Mouse (Mus musculus) limb, embryonic 14.5 days (tissue): ENCODE results near the gene Cbll1. TPM values are rescaled to one million over a fixed set of nuclear protein-coding genes. Genes with fewer than 3 reads are reported as not detected.

Experiments
- ATAC-seq: fragments of 200-750 bp; cut with Nextera tagmentation; 2 replicates; pipeline ENCODE4 v1.8.0; 2017; ENCODE audit warnings: low read depth, moderate number of reproducible peaks, moderate TSS enrichment; ENCODE audit not compliant: low FRiP score
- DNase-seq: peaks from one replicate; pipeline ENCODE4 v3.0.0-alpha.2; 2015; ENCODE audit warnings: low spot score
- H3K27ac ChIP-seq: fragments of 300-500 bp; sonication (generic); replicated peaks from 2 replicates; pipeline ENCODE4 v1.5.1; 2014; ENCODE audit warnings: low read depth, mild to moderate bottlenecking, low read length, moderate library complexity, mixed read lengths
- H3K27me3 ChIP-seq: fragments of 300-500 bp; sonication (generic); 2 replicates; pipeline ENCODE4 v1.6.1; 2014; ENCODE audit warnings: low read length, mixed read lengths; ENCODE audit not compliant: control insufficient read depth, insufficient read depth
- H3K36me3 ChIP-seq: fragments of 300-500 bp; sonication (generic); 2 replicates; pipeline ENCODE4 v1.6.1; 2014; ENCODE audit warnings: mild to moderate bottlenecking, low read length, moderate library complexity, mixed read lengths; ENCODE audit not compliant: control insufficient read depth, insufficient read depth
- H3K4me1 ChIP-seq: fragments of 300-500 bp; sonication (generic); 2 replicates; pipeline ENCODE4 v1.6.1; 2014; ENCODE audit warnings: antibody characterized with exemption, low read length, mixed read lengths; ENCODE audit not compliant: control insufficient read depth, insufficient read depth
- H3K4me2 ChIP-seq: fragments of 300-500 bp; sonication (generic); replicated peaks from 2 replicates; pipeline ENCODE4 v1.6.1; 2014; ENCODE audit warnings: low read depth, mild to moderate bottlenecking, low read length, moderate library complexity; ENCODE audit not compliant: severe bottlenecking
- H3K4me3 ChIP-seq: fragments of 300-500 bp; sonication (generic); replicated peaks from 2 replicates; pipeline ENCODE4 v1.5.1; 2014; ENCODE audit warnings: low read length
- H3K9ac ChIP-seq: fragments of 300-500 bp; sonication (generic); 2 replicates; pipeline ENCODE4 v1.6.1; 2014; ENCODE audit warnings: mild to moderate bottlenecking, low read depth, low read length, moderate library complexity; ENCODE audit not compliant: severe bottlenecking
- H3K9me3 ChIP-seq: fragments of 300-500 bp; sonication (generic); 2 replicates; pipeline ENCODE4 v1.6.1; 2016; ENCODE audit warnings: low read length; ENCODE audit not compliant: control insufficient read depth
- POLR2A ChIP-seq: fragments of 200-500 bp; IDR thresholded peaks from 2 replicates; pipeline ENCODE4 v1.8.0; 2012; ENCODE audit warnings: inconsistent platforms, mild to moderate bottlenecking, moderate library complexity, borderline replicate concordance; ENCODE audit not compliant: insufficient read depth, insufficient read length; ENCODE audit errors: extremely low read depth
- WGBS: fragments of 180-500 bp; shearing (Covaris S2); extraction: QIAGEN DNeasy Blood & Tissue Kit; methylation state at CpG from one replicate; pipeline ENCODE4 v1.1.7; 2014; 5-methylcytosine and 5-hydroxymethylcytosine counted together
- polyA plus RNA-seq, 2 experiments: library from polyadenylated mRNA; depleted of rRNA in 1 of 2; stranded (reverse) in 1 of 2; unstranded in 1 of 2; fragments of >200 nt; fragmentation: Nextera tagmentation in 1 of 2; extraction: Ambion mirVana in 1 of 2; gene quantifications; 2 replicates each; pipeline versions ENCODE4 v1.2.1 to v1.2.3; 2012 to 2014

The Cbll1 gene
- polyA plus RNA-seq (2012; rRNA removed) (11.2 and 12.2 TPM in 2 replicates), polyA plus RNA-seq (2014; fragmentation: Nextera tagmentation; extraction: Ambion mirVana) (16.9 and 19.7 TPM in 2 replicates)

GRCm38 (mm10) chr12:31499314-31500131 is at the start of gene Cbll1:
TSS of gene Cbll1 (minus strand) at chr12:31499616.
- peak; percentile 94 for DNase-seq
- Histone ChIP-seq H3K27ac (peak within 1 kb of the TSS; percentile 71), H3K4me1 (peaks cover 11% of the 10 kb centered on the region), H3K4me2 (peak within 1 kb of the TSS; percentile 73), H3K9ac (peak within 1 kb of the TSS; percentile 76), H3K36me3 (peaks cover under 1% of the 10 kb centered on the region; the same call in 1 of the 2 replicates), H3K27me3 (no peaks in the 10 kb centered on the region), H3K9me3 (no peaks in the 10 kb centered on the region), H3K4me3 (peak within 1 kb of the TSS; percentile 96)
- under 1% methylated on average over 64 of the region's 68 CpGs for WGBS
- TF ChIP-seq POLR2A, result peak; percentile 77; the same call in 1 of the 2 replicates
- ATAC-seq, result peak; percentile 97

GRCm38 (mm10) chr12:31546061-31546460 is 46.6 kb upstream of the Cbll1 start:
- 54% methylated on average over 1 of the region's 1 CpGs for WGBS

GRCm38 (mm10) chr12:31545219-31545618 is 45.8 kb upstream of the Cbll1 start:
- Histone ChIP-seq H3K4me2 (no peak overlapping the region), H3K27me3 (0 out of 2 replicates have a peak, but pooled peaks cover 4% of the 10 kb centered on the region), H3K4me1 (peaks cover 6% of the 10 kb centered on the region; the same call in 1 of the 2 replicates), H3K4me3 (no peak overlapping the region), H3K27ac (no peak overlapping the region), H3K9ac (no peak overlapping the region), H3K9me3 (no peaks in the 10 kb centered on the region), H3K36me3 (no peaks in the 10 kb centered on the region)
- no peak for ATAC-seq
- no peak for TF ChIP-seq POLR2A
- peak; percentile 7 for DNase-seq
- WGBS, result 13% methylated on average over 2 of the region's 2 CpGs

More at GRCm38 (mm10) chr12:31546061-31546460, 46.6 kb upstream of the Cbll1 start:
- TF ChIP-seq POLR2A, result no peak
- no peak overlapping the region for H3K9ac ChIP-seq
- H3K27ac ChIP-seq, result no peak overlapping the region
- no peaks in the 10 kb centered on the region for H3K9me3 ChIP-seq
- peaks cover 6% of the 10 kb centered on the region; the same call in 1 of the 2 replicates for H3K4me1 ChIP-seq
- 0 out of 2 replicates have a peak, but pooled peaks cover 4% of the 10 kb centered on the region for H3K27me3 ChIP-seq
- H3K4me2 ChIP-seq, result no peak overlapping the region
- no peak for DNase-seq
- H3K36me3 ChIP-seq, result no peaks in the 10 kb centered on the region
- no peak for ATAC-seq
- H3K4me3 ChIP-seq, result no peak overlapping the region

GRCm38 (mm10) chr12:31541541-31541940 is 42.1 kb upstream of the Cbll1 start:
- H3K36me3 ChIP-seq, result no peaks in the 10 kb centered on the region
- H3K27me3 ChIP-seq, result 0 out of 2 replicates have a peak, but pooled peaks cover 4% of the 10 kb centered on the region
- no peak overlapping the region for H3K9ac ChIP-seq
- DNase-seq (no peak), ATAC-seq (no peak)
- no peaks in the 10 kb centered on the region for H3K9me3 ChIP-seq
- no peak for TF ChIP-seq POLR2A
- H3K4me1 ChIP-seq, result peaks cover 10% of the 10 kb centered on the region; the same call in 1 of the 2 replicates
- H3K27ac ChIP-seq, result no peak overlapping the region
- no peak overlapping the region for H3K4me2 ChIP-seq
- H3K4me3 ChIP-seq, result no peak overlapping the region
- WGBS, result 58% methylated on average over 5 of the region's 5 CpGs

- no peak for ATAC-seq
- no peak for TF ChIP-seq POLR2A
- Histone ChIP-seq H3K36me3 (no peaks in the 10 kb centered on the region), H3K4me1 (peaks cover 4% of the 10 kb centered on the region; the same call in 1 of the 2 replicates), H3K9ac (no peak overlapping the region), H3K4me2 (no peak overlapping the region), H3K27ac (no peak overlapping the region), H3K4me3 (no peak overlapping the region), H3K27me3 (no peaks in the 10 kb centered on the region), H3K9me3 (no peaks in the 10 kb centered on the region)
- no peak for DNase-seq
- 78% methylated on average over 2 of the region's 2 CpGs for WGBS
These were observed 40.4 kb upstream of the Cbll1 start for GRCm38 (mm10) chr12:31539783-31540182.
